Mouse (Mus musculus): ENCODE results near the gene 4931414P19Rik. TPM values are rescaled to one million over a fixed set of nuclear protein-coding genes. Genes with fewer than 3 reads are reported as not detected.
"Not testable (repeated sequence)": the region's sequence is repeated elsewhere in the genome, so short reads cannot be mapped to it uniquely, and the experiment has no call there.

The 4931414P19Rik gene
- polyA plus RNA-seq, 1 experiment from 2014 or later, result 4.8 TPM

DNA sequence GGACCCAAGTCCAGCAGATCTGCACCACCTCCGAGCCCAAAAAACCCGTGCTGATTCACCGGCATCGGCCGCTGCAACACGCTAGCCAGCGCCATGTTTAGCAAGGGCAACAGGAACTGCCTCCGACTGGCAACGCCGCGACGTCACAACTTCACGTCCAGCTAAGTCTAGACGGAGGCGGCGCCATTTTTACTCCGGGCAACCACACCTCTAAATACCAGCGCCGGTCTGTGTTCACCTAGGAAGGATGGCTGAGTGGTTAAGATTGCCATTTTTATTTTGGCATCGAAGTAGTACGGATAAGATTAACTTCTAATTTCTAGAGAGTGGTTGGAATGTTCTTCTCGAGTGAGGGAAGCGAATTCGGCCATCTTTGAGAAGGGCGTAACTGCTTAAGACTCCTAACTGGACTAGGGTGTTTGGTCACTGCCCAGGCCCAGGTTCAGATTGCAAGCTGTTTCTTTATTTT, 12.1 kb upstream of the 4931414P19Rik start, which contains the start of gene Psmb5:
Gene Psmb5 (minus strand): TSS at position 126 of the 469 bp plus-strand sequence.
- H3K4me3 ChIP-seq (ENCODE audit: low read depth, low read length), result peak within 1 kb of the TSS; percentile 60
- H3K36me3 ChIP-seq (ENCODE audit: control insufficient read depth, insufficient read depth, low read length), result peaks cover 29% of the 10 kb centered on the region
- under 1% methylated on average over 20 of the region's 25 CpGs for WGBS
- H3K27me3 ChIP-seq (replicated peaks; ENCODE audit: control insufficient read depth, insufficient read depth, low read length), result no peaks in the 10 kb centered on the region
- H3K4me2 ChIP-seq (ENCODE audit: low read depth, low read length), result peak within 1 kb of the TSS; percentile 75
- peak within 1 kb of the TSS; percentile 78 for H3K9ac ChIP-seq (ENCODE audit: low read depth, low read length)
- DNase-seq (ENCODE audit: low spot score), result peak; percentile 98
- ATAC-seq (ENCODE audit: low read depth), result peak; percentile 93
- peaks cover 5% of the 10 kb centered on the region; the same call in 1 of the 2 replicates for H3K4me1 ChIP-seq (ENCODE audit: control insufficient read depth, insufficient read depth, low read length)
- no peaks in the 10 kb centered on the region for H3K9me3 ChIP-seq (ENCODE audit: control insufficient read depth, low read length)
- H3K27ac ChIP-seq (replicated peaks; ENCODE audit: low read depth, low read length), result peak within 1 kb of the TSS; percentile 81

- H3K4me3 ChIP-seq (ENCODE audit: low read depth, low read length), result peak overlapping the region; percentile 60
- no peaks in the 10 kb centered on the region for H3K9me3 ChIP-seq (ENCODE audit: control insufficient read depth, low read length)
- ATAC-seq (ENCODE audit: low read depth) (peak; percentile 41), DNase-seq (ENCODE audit: low spot score) (no peak)
- peak overlapping the region; percentile 81 for H3K27ac ChIP-seq (replicated peaks; ENCODE audit: low read depth, low read length)
- H3K4me2 ChIP-seq (ENCODE audit: low read depth, low read length), result peak overlapping the region; percentile 75
- H3K36me3 ChIP-seq (ENCODE audit: control insufficient read depth, insufficient read depth, low read length), result peaks cover 34% of the 10 kb centered on the region
- peaks cover 5% of the 10 kb centered on the region; the same call in 1 of the 2 replicates for H3K4me1 ChIP-seq (ENCODE audit: control insufficient read depth, insufficient read depth, low read length)
- 2% methylated on average over 27 of the region's 38 CpGs for WGBS
- H3K9ac ChIP-seq (ENCODE audit: low read depth, low read length), result peak overlapping the region; percentile 78
- H3K27me3 ChIP-seq (replicated peaks; ENCODE audit: control insufficient read depth, insufficient read depth, low read length), result no peaks in the 10 kb centered on the region
Measured at GRCm38 (mm10) chr14:54617152-54617896, 11.5 kb upstream of the 4931414P19Rik start.

- WGBS, result 91% methylated on average over 16 of the region's 16 CpGs
- H3K4me3 ChIP-seq (ENCODE audit: low read depth, low read length), result 0 out of 2 replicates have a peak overlapping the region, but pooled peaks have one; percentile 60
- H3K4me2 ChIP-seq (ENCODE audit: low read depth, low read length), result no peak overlapping the region; the same call in 1 of the 2 replicates
- peaks cover 42% of the 10 kb centered on the region for H3K36me3 ChIP-seq (ENCODE audit: control insufficient read depth, insufficient read depth, low read length)
- H3K9me3 ChIP-seq (ENCODE audit: control insufficient read depth, low read length), result no peaks in the 10 kb centered on the region
- H3K27me3 ChIP-seq (replicated peaks; ENCODE audit: control insufficient read depth, insufficient read depth, low read length), result no peaks in the 10 kb centered on the region
- ATAC-seq (ENCODE audit: low read depth) (no peak), DNase-seq (ENCODE audit: low spot score) (no peak)
- H3K9ac ChIP-seq (ENCODE audit: low read depth, low read length), result no peak overlapping the region
- H3K27ac ChIP-seq (replicated peaks; ENCODE audit: low read depth, low read length), result no peak overlapping the region
- peaks cover 5% of the 10 kb centered on the region; the same call in 1 of the 2 replicates for H3K4me1 ChIP-seq (ENCODE audit: control insufficient read depth, insufficient read depth, low read length)
Measured at GRCm38 (mm10) chr14:54616226-54616825, 10.5 kb upstream of the 4931414P19Rik start.

GRCm38 (mm10) chr14:54614130-54614529, 8.3 kb upstream of the 4931414P19Rik start:
- ATAC-seq (ENCODE audit: low read depth); H3K27me3 ChIP-seq (replicated peaks; ENCODE audit: control insufficient read depth, insufficient read depth, low read length); DNase-seq (ENCODE audit: low spot score); H3K27ac ChIP-seq (replicated peaks; ENCODE audit: low read depth, low read length); H3K4me2 ChIP-seq (ENCODE audit: low read depth, low read length); H3K4me1 ChIP-seq (ENCODE audit: control insufficient read depth, insufficient read depth, low read length); H3K9ac ChIP-seq (ENCODE audit: low read depth, low read length); H3K9me3 ChIP-seq (ENCODE audit: control insufficient read depth, low read length); H3K4me3 ChIP-seq (ENCODE audit: low read depth, low read length): not testable (repeated sequence)
- 89% methylated on average over 15 of the region's 16 CpGs for WGBS
- H3K36me3 ChIP-seq (ENCODE audit: control insufficient read depth, insufficient read depth, low read length), result peaks cover 42% of the 10 kb centered on the region

DNA sequence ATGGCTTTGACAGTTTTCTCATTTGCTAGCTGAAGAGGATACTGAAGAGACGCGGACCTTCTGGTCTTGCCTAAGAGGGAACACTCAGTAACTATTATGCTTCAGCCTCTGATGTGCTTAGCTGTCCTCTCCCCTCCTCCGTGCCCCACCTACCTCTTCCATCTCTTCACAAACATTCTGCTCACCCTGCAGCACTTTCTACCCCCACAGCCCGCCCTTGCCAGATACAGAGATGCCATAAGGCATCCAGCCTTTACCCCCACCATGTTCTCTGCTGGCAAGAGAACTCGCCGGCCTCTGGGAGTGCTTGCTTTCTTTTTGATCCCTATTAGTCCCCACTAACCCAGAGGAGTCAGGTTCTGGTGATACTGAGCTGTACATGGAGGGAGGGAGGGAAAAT, 4.9 kb upstream of the 4931414P19Rik start:
- ATAC-seq (ENCODE audit: low read depth), result no peak
- 71% methylated on average over 6 of the region's 6 CpGs for WGBS
- no peak overlapping the region for H3K9ac ChIP-seq (ENCODE audit: low read depth, low read length)

DNA sequence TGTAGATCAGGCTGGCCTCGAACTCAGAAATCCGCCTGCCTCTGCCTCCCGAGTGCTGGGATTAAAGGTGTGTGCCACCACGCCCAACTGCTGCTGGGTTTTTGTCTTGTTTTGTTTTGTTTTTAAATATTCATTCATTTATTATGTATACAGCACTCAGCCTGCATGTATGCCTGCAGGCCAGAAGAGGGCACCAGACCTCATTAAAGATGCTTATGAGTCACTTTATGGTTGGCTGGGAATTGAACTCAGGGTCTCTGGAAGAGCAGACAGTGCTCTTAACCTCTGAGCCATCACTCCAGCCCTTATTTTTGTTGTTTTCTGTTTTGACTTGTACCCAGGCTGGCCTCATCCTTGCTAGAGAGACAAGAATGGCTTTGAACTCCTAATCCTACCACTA, 4.2 kb upstream of the 4931414P19Rik start:
- Histone ChIP-seq H3K4me2 (ENCODE audit: low read depth, low read length) (no peak overlapping the region), H3K4me1 (ENCODE audit: control insufficient read depth, insufficient read depth, low read length) (peaks cover 5% of the 10 kb centered on the region; the same call in 1 of the 2 replicates), H3K36me3 (ENCODE audit: control insufficient read depth, insufficient read depth, low read length) (peaks cover 27% of the 10 kb centered on the region), H3K4me3 (ENCODE audit: low read depth, low read length) (no peak overlapping the region), H3K27ac (replicated peaks; ENCODE audit: low read depth, low read length) (no peak overlapping the region), H3K9ac (ENCODE audit: low read depth, low read length) (no peak overlapping the region), H3K27me3 (replicated peaks; ENCODE audit: control insufficient read depth, insufficient read depth, low read length) (no peaks in the 10 kb centered on the region), H3K9me3 (ENCODE audit: control insufficient read depth, low read length) (no peaks in the 10 kb centered on the region)
- peak; percentile 31 for DNase-seq (ENCODE audit: low spot score)
- ATAC-seq (ENCODE audit: low read depth), result no peak
- 87% methylated on average over 4 of the region's 4 CpGs for WGBS

More for the DNA sequence above, 4.9 kb upstream of the 4931414P19Rik start:
- no peaks in the 10 kb centered on the region for H3K4me1 ChIP-seq (ENCODE audit: control insufficient read depth, insufficient read depth, low read length)
- no peak overlapping the region for H3K4me3 ChIP-seq (ENCODE audit: low read depth, low read length)
- H3K9me3 ChIP-seq (ENCODE audit: control insufficient read depth, low read length), result no peaks in the 10 kb centered on the region
- H3K36me3 ChIP-seq (ENCODE audit: control insufficient read depth, insufficient read depth, low read length), result peaks cover 34% of the 10 kb centered on the region
- no peaks in the 10 kb centered on the region for H3K27me3 ChIP-seq (replicated peaks; ENCODE audit: control insufficient read depth, insufficient read depth, low read length)
- H3K4me2 ChIP-seq (ENCODE audit: low read depth, low read length), result no peak overlapping the region
- H3K27ac ChIP-seq (replicated peaks; ENCODE audit: low read depth, low read length), result no peak overlapping the region
- no peak for DNase-seq (ENCODE audit: low spot score)

DNA sequence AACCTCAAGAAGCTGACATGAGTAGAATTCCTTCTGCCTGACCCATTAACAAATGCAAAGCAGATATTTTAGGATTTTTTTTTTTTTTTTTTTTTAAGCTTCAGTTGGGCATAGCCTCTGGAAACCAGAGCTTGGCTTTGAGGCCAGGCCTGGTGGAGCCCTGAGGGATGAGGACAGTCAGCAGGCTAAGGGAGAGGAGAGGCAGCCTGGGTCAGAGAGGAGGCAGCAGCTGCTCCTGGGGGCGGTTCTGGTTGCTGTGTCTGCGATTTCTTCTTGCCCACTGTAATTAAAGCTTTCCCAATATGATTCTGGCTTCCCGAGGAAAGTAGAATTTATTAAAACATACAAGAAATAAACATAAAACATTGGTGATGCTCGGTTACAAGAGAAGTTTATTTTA, 3.5 kb upstream of the 4931414P19Rik start:
- Histone ChIP-seq H3K4me3 (ENCODE audit: low read depth, low read length) (no peak overlapping the region), H3K9ac (ENCODE audit: low read depth, low read length) (no peak overlapping the region), H3K36me3 (ENCODE audit: control insufficient read depth, insufficient read depth, low read length) (peaks cover 20% of the 10 kb centered on the region), H3K27ac (replicated peaks; ENCODE audit: low read depth, low read length) (0 out of 2 replicates have a peak overlapping the region, but pooled peaks have one; percentile 21), H3K9me3 (ENCODE audit: control insufficient read depth, low read length) (no peaks in the 10 kb centered on the region), H3K27me3 (replicated peaks; ENCODE audit: control insufficient read depth, insufficient read depth, low read length) (no peaks in the 10 kb centered on the region), H3K4me1 (ENCODE audit: control insufficient read depth, insufficient read depth, low read length) (peaks cover 11% of the 10 kb centered on the region), H3K4me2 (ENCODE audit: low read depth, low read length) (no peak overlapping the region)
- DNase-seq (ENCODE audit: low spot score) (peak; percentile 26), ATAC-seq (ENCODE audit: low read depth) (0 out of 2 replicates have a peak, but pooled peaks have one; percentile 38)
- 55% methylated on average over 4 of the region's 4 CpGs for WGBS

DNA sequence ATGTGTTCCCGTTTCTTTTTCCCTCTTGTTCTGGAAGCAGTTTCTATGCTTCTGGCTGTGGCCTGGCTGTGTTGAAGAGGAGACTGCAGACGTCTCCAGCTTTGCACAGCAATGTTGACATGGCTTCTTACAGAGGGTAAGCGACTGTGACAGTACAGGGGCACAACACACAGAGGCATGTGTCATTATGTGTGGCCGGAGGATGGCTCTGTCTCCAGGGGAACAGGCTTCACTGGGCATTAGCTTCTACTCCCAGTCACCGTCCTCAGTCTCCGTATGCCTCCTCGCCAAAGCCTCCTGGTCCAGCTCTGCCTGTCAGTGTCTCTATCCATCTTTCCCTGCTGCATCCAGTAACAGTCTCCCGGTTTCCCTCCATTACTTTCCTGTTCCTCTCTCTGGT, 1.4 kb upstream of the 4931414P19Rik start:
- H3K9me3 ChIP-seq (ENCODE audit: control insufficient read depth, low read length), result no peaks in the 10 kb centered on the region
- H3K27me3 ChIP-seq (replicated peaks; ENCODE audit: control insufficient read depth, insufficient read depth, low read length), result no peaks in the 10 kb centered on the region
- no peak overlapping the region for H3K4me3 ChIP-seq (ENCODE audit: low read depth, low read length)
- DNase-seq (ENCODE audit: low spot score) (no peak), ATAC-seq (ENCODE audit: low read depth) (no peak)
- whole genome bisulfite sequencing, result 57% methylated on average over 8 of the region's 8 CpGs
- H3K36me3 ChIP-seq (ENCODE audit: control insufficient read depth, insufficient read depth, low read length), result 0 out of 2 replicates have a peak, but pooled peaks cover 8% of the 10 kb centered on the region
- H3K4me1 ChIP-seq (ENCODE audit: control insufficient read depth, insufficient read depth, low read length), result peaks cover 17% of the 10 kb centered on the region
- H3K9ac ChIP-seq (ENCODE audit: low read depth, low read length), result no peak overlapping the region
- H3K27ac ChIP-seq (replicated peaks; ENCODE audit: low read depth, low read length), result no peak overlapping the region
- no peak overlapping the region for H3K4me2 ChIP-seq (ENCODE audit: low read depth, low read length)
